In the genomic region with DNA sequence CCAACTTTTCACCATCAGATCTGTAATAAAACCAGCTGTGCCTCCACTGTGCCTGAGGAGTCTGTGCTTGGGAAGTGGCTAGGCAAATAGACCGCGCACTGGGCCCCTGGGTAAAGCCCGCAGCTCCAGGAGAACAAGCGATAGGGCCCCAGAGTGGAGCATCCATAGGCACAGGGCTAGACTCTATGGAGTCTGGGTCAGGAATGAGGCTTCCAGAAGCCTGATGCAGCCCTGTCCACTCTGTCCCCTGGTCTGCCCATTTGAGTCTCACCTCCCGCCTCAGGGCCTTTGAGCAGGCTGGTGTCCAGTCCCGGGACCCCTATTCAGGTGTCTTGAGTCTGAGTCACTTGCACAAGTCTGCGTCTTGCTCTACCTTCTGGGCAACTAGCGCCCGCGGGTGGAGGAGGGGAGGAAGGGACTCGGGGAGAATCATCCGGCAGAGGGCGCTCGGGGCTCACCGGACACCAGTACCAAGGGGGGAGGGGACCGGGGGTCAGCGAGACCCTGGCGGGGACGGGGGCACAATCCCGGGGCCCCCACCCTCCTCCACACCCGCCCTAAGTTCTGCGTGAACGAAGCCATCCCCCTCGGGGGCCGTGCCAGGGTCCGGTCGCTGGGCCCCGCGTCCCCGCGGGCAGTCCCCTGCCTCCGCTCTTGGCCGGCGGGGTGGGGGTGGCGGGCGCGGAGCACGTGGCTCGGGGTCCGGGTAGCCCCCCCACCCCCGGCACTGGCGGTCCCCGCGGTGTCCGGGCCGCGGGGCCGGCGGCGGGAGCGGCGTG, we compare ENCODE assay signal across 9 mouse cellular contexts. TPM values are rescaled to one million over a fixed set of nuclear protein-coding genes. Genes with fewer than 3 reads are reported as not detected.
DNase-seq lines count a peak whose midpoint lies in the region; ATAC-seq lines count a peak whose summit lies in the region.
"Had no signal": no experiment of that assay in that cellular context is flagged by ENCODE, and none has a peak within 500 bp of the region (broad histone marks: within the 10 kb centered on the region; RNA-seq: fewer than 3 reads in every experiment).

Gene Necab2 (plus strand): TSS at position 509 of the 779 bp plus-strand sequence.

- no peak within 1 kb of the TSS for H3K27ac ChIP-seq in intestine, embryonic 15.5 days
- H3K27ac ChIP-seq: macrophage had no signal

- peaks cover 21% of the 10 kb centered on the region for H3K27me3 ChIP-seq in intestine, embryonic 15.5 days (replicated peaks)

- H3K36me3 ChIP-seq in intestine, embryonic 15.5 days = no peaks in the 10 kb centered on the region

- peak within 1 kb of the TSS; percentile 66 for H3K4me3 ChIP-seq in intestine, embryonic 15.5 days (replicated peaks)

- peak; percentile 45; the same call in 1 of the 2 replicates for ATAC-seq in common myeloid progenitor, adult 5-6 weeks (replicated peaks; ENCODE audit: low read depth, poor library complexity, severe bottlenecking)
- ATAC-seq in intestine, embryonic 15.5 days = peak; percentile 74
- peak; percentile 53; the same call in 1 of the 2 replicates for ATAC-seq in megakaryocyte-erythroid progenitor cell, adult 5-6 weeks (replicated peaks; ENCODE audit: low FRiP score, low TSS enrichment, poor library complexity, severe bottlenecking)

- WGBS in intestine, embryonic 15.5 days = 2% methylated on average over 34 of the region's 52 CpGs

- peak; percentile 95 for DNase-seq in ZHBTc4 (ENCODE audit: low read depth, low spot score)
- peak; percentile 82 for DNase-seq in gastrocnemius, postnatal 14 days
- peak; percentile 93 for DNase-seq in left cerebral cortex, postnatal 14 days (ENCODE audit: low spot score in 2 of 2)
- DNase-seq in right cerebral cortex, postnatal 4 days = peak; percentile 98
- peak; percentile 89 for DNase-seq in yolk sac, embryonic 10.5 days (ENCODE audit: low spot score)

- peak within 1 kb of the TSS; percentile 58 for H3K9ac ChIP-seq in intestine, embryonic 15.5 days

- intact Hi-C loops in gastrocnemius, postnatal 14 days (cut with DNase I; ENCODE audit: low total_unique reads) = loop anchor here (5.0 to 10.0 kb wide), 3 partner anchors 51 to 228 kb away; partner anchors contain the start of gene Taf1c
- intact Hi-C loops in left cerebral cortex, postnatal 14 days (cut with DNase I) = loop anchor here (1.0 to 10.0 kb wide), 5 partner anchors 50 to 328 kb away; partner anchors contain the start of genes Taf1c and Tldc1

- H3K4me2 ChIP-seq in intestine, embryonic 15.5 days (replicated peaks) = peak within 1 kb of the TSS; percentile 99

- H3K9me3 ChIP-seq in intestine, embryonic 15.5 days = no peaks in the 10 kb centered on the region

- peaks cover 10% of the 10 kb centered on the region for H3K4me1 ChIP-seq in intestine, embryonic 15.5 days (replicated peaks)

RNA-seq across cellular contexts. Expression of gene Necab2, which starts in this region (rescaled TPM):
- not detected in 2 replicates for total RNA-seq in common myeloid progenitor, adult 5-6 weeks (2017)
- total RNA-seq in gastrocnemius, postnatal 14 days (2021) = under 1 TPM; 0.33 to 0.59 TPM
- 1.9 TPM in 2 replicates for polyA plus RNA-seq in intestine, embryonic 15.5 days (2015; fragmentation: Nextera tagmentation; extraction: Ambion mirVana)
- 10 to 100 TPM; 42.8 to 60.9 TPM for total RNA-seq in left cerebral cortex, postnatal 14 days (2021)
- total RNA-seq in megakaryocyte-erythroid progenitor cell, adult 5-6 weeks (2014; fragmentation: Nextera tagmentation) = not detected in 2 replicates
- total RNA-seq in megakaryocyte-erythroid progenitor cell, adult 5-6 weeks (2017) = not detected in 2 replicates
- polyA plus RNA-seq: macrophage had no signal

Comparison
In these comparisons a context has a peak if more than half of its experiments do, and no peak if none do; other contexts are left out.
1. RNA of gene Necab2 (total RNA-seq): 42.8 to 60.9 TPM in left cerebral cortex, postnatal 14 days; 0.33 to 0.59 TPM in gastrocnemius, postnatal 14 days, not detected in common myeloid progenitor, adult 5-6 weeks and not detected in megakaryocyte-erythroid progenitor cell, adult 5-6 weeks; every median in the first group is over 10 times any median in the second.
2. Peak in ATAC-seq in common myeloid progenitor, adult 5-6 weeks; RNA of the gene not detected or under 1 TPM.
3. Peak in DNase-seq in gastrocnemius, postnatal 14 days; RNA of the gene not detected or under 1 TPM.
4. Peak in ATAC-seq in megakaryocyte-erythroid progenitor cell, adult 5-6 weeks; RNA of the gene not detected or under 1 TPM.
5. Peak in every context shown above with its lines, with median percentiles within 50 percentile points of each other: DNase-seq and ATAC-seq.